Mouse (Mus musculus) bone marrow, adult 2 months (tissue): Measurements from ENCODE around the gene Disp1.

Source experiments
- CTCF ChIP-seq: fragments of 200-500 bp; IDR thresholded peaks from 2 replicates; pipeline ENCODE4 v1.5.1; 2011; ENCODE audit warnings: low read length, control low read depth; ENCODE audit not compliant: control insufficient read depth, insufficient read depth
- POLR2A ChIP-seq: fragments of 200-500 bp; IDR thresholded peaks from 2 replicates; pipeline ENCODE4 v1.6.1; 2011; ENCODE audit warnings: low read depth, mild to moderate bottlenecking, control low read depth, low read length, borderline replicate concordance; ENCODE audit not compliant: control insufficient read depth

- no peak for TF ChIP-seq CTCF
- no peak for TF ChIP-seq POLR2A
Measured at GRCm38 (mm10) chr1:183149571-183150105, 71.7 kb downstream of the Disp1 start.
